ENCODE assay signal across 8 mouse cellular contexts in genomic region chr4:54947056-54947990, GRCm38 (mm10). TPM values are rescaled to one million over a fixed set of nuclear protein-coding genes. Genes with fewer than 3 reads are reported as not detected.
DNase-seq lines count a peak whose midpoint lies in the region; ATAC-seq and TF ChIP-seq lines count a peak whose summit lies in the region.

No protein-coding gene starts in this region.

- H3K4me3 ChIP-seq in heart, adult 2 months, result peak overlapping the region; percentile 70
- H3K4me3 ChIP-seq in embryonic facial prominence, embryonic 11.5 days (ENCODE audit: low read depth, low read length), result peak overlapping the region; percentile 64
- peak overlapping the region; percentile 69 for H3K4me3 ChIP-seq in limb, embryonic 10.5 days
- peak overlapping the region; percentile 63 for H3K4me3 ChIP-seq in midbrain, postnatal 0 days (ENCODE audit: low read depth, low read length)

- peak; percentile 10 for ATAC-seq in Patski
- peak; percentile 69 for ATAC-seq in embryonic facial prominence, embryonic 11.5 days (replicated peaks; ENCODE audit: insufficient number of reproducible peaks, low FRiP score, low TSS enrichment, low read depth)
- ATAC-seq in midbrain, postnatal 0 days (ENCODE audit: low FRiP score), result peak; percentile 57
- ATAC-seq in monocyte, adult 5-6 weeks (replicated peaks; ENCODE audit: insufficient number of reproducible peaks, low FRiP score, low TSS enrichment, poor library complexity, severe bottlenecking), result no peak

- peak overlapping the region; percentile 56 for H3K27ac ChIP-seq in heart, adult 2 months
- peak overlapping the region; percentile 93 for H3K27ac ChIP-seq in embryonic facial prominence, embryonic 11.5 days (replicated peaks; ENCODE audit: low read depth, low read length)
- peak overlapping the region; percentile 95 for H3K27ac ChIP-seq in limb, embryonic 10.5 days
- peak overlapping the region; percentile 95 for H3K27ac ChIP-seq in midbrain, postnatal 0 days (ENCODE audit: low read depth, low read length)

- TF ChIP-seq EP300 in heart, adult 2 months (IDR thresholded peaks at IDR 0.05; ENCODE audit: insufficient read depth, low read depth, low read length), result no peak

- in situ Hi-C loops in Patski (cut with MboI; ENCODE audit: low pct_unique_long_range_greater_than_20kb), result loop anchor here (5.0 to 10.0 kb wide), 2 partner anchors 295 to 1013 kb away; no protein-coding TSS in a partner anchor

- H3K36me3 ChIP-seq in heart, adult 2 months (ENCODE audit: control insufficient read depth, insufficient read depth, low read length), result no peaks in the 10 kb centered on the region; the same call in 1 of the 2 replicates
- H3K36me3 ChIP-seq in embryonic facial prominence, embryonic 11.5 days (replicated peaks; ENCODE audit: control insufficient read depth, insufficient read depth, low read depth, low read length), result no peaks in the 10 kb centered on the region
- H3K36me3 ChIP-seq in limb, embryonic 10.5 days, result peaks cover 6% of the 10 kb centered on the region
- no peaks in the 10 kb centered on the region for H3K36me3 ChIP-seq in midbrain, postnatal 0 days (ENCODE audit: insufficient read depth, low read length)

- TF ChIP-seq POLR2A in heart, adult 2 months (IDR thresholded peaks at IDR 0.05; ENCODE audit: insufficient read depth, low read depth, low read length), result no peak

- CTCF ChIA-PET in Patski (lab: Charles Lee), result interaction anchor here (0.6 to 1.3 kb wide), 3 partner anchors 592 to 1016 kb away, joined by 3 read pairs; no protein-coding TSS in a partner anchor

- no peaks in the 10 kb centered on the region for H3K27me3 ChIP-seq in heart, adult 2 months (ENCODE audit: control insufficient read depth, insufficient read depth, low read length)
- H3K27me3 ChIP-seq in Patski, result no peaks in the 10 kb centered on the region
- H3K27me3 ChIP-seq in embryonic facial prominence, embryonic 11.5 days (ENCODE audit: control insufficient read depth, insufficient read depth, low read length), result no peaks in the 10 kb centered on the region
- no peaks in the 10 kb centered on the region for H3K27me3 ChIP-seq in limb, embryonic 10.5 days (ENCODE audit: low read depth, poor library complexity, severe bottlenecking)
- no peaks in the 10 kb centered on the region for H3K27me3 ChIP-seq in midbrain, postnatal 0 days (ENCODE audit: insufficient read depth, low read length)

- WGBS in heart, adult 2 months, result under 1% methylated on average over 34 of the region's 35 CpGs
- under 1% methylated on average over 31 of the region's 35 CpGs for WGBS in embryonic facial prominence, embryonic 11.5 days
- under 1% methylated on average over 32 of the region's 35 CpGs for WGBS in limb, embryonic 10.5 days
- under 1% methylated on average over 31 of the region's 35 CpGs for WGBS in midbrain, postnatal 0 days

- H3K79me2 ChIP-seq in heart, adult 2 months (replicated peaks; ENCODE audit: control insufficient read depth, insufficient read depth, low read length), result no peaks in the 10 kb centered on the region

- no peaks in the 10 kb centered on the region for H3K9me3 ChIP-seq in embryonic facial prominence, embryonic 11.5 days (replicated peaks; ENCODE audit: control insufficient read depth, low read length)
- H3K9me3 ChIP-seq in limb, embryonic 10.5 days (replicated peaks), result no peaks in the 10 kb centered on the region
- no peaks in the 10 kb centered on the region for H3K9me3 ChIP-seq in midbrain, postnatal 0 days (ENCODE audit: low read length)

- DNase-seq in heart, adult 2 months, result peak; percentile 24 to 58
- DNase-seq in heart, postnatal 25 days (ENCODE audit: low spot score), result no peak
- no peak for DNase-seq in Patski (ENCODE audit: low read depth, low spot score)
- peak; percentile 86 for DNase-seq in embryonic facial prominence, embryonic 11.5 days (ENCODE audit: low spot score)
- peak; percentile 38 for DNase-seq in heart, postnatal 4 days
- peak; percentile 84 for DNase-seq in limb, embryonic 10.5 days (ENCODE audit: low spot score)
- peak; percentile 78 for DNase-seq in midbrain, postnatal 0 days (ENCODE audit: low spot score)

- intact Hi-C loops in heart, adult 2 months (cut with DNase I), result loop anchor here (2.0 to 10.0 kb wide), 4 partner anchors 19 to 277 kb away; no protein-coding TSS in a partner anchor
- intact Hi-C loops in heart, postnatal 25 days (cut with DNase I), result loop anchor here (2.0 to 10.0 kb wide), 3 partner anchors 55 to 1023 kb away; no protein-coding TSS in a partner anchor

- H3K4me1 ChIP-seq in heart, adult 2 months (ENCODE audit: control insufficient read depth, insufficient read depth, low read length), result peaks cover 3% of the 10 kb centered on the region; the same call in 1 of the 2 replicates
- no peaks in the 10 kb centered on the region for H3K4me1 ChIP-seq in embryonic facial prominence, embryonic 11.5 days (ENCODE audit: control insufficient read depth, insufficient read depth, low read length)
- H3K4me1 ChIP-seq in limb, embryonic 10.5 days, result peaks cover 27% of the 10 kb centered on the region
- peaks cover 12% of the 10 kb centered on the region; the same call in 1 of the 2 replicates for H3K4me1 ChIP-seq in midbrain, postnatal 0 days (ENCODE audit: insufficient read depth, low read length)

- POLR2A ChIA-PET in Patski (lab: Charles Lee), result interaction anchor here (0.6 to 0.8 kb wide), 7 partner anchors 77 to 997 kb away, joined by 3 to 6 read pairs (median 3); no protein-coding TSS in a partner anchor

- H3K4me2 ChIP-seq in embryonic facial prominence, embryonic 11.5 days (ENCODE audit: low read depth, low read length), result peak overlapping the region; percentile 69
- peak overlapping the region; percentile 88 for H3K4me2 ChIP-seq in midbrain, postnatal 0 days (ENCODE audit: low read depth, low read length, poor library complexity, severe bottlenecking)

- peak overlapping the region; percentile 66 for H3K9ac ChIP-seq in heart, adult 2 months (ENCODE audit: low read depth, low read length)
- peak overlapping the region; percentile 82 for H3K9ac ChIP-seq in embryonic facial prominence, embryonic 11.5 days (replicated peaks; ENCODE audit: low read length)
- H3K9ac ChIP-seq in midbrain, postnatal 0 days (replicated peaks; ENCODE audit: low read length, poor library complexity, severe bottlenecking), result peak overlapping the region; percentile 73

- TF ChIP-seq CTCF in heart, adult 2 months (IDR thresholded peaks at IDR 0.05), result peak; percentile 34
- peak; percentile 54 for TF ChIP-seq CTCF in Patski (IDR thresholded peaks at IDR 0.05)
- TF ChIP-seq CTCF in midbrain, postnatal 0 days (IDR thresholded peaks at IDR 0.05), result peak; percentile 65

RNA-seq across cellular contexts. Expression of gene Zfp462, which starts 2.5 kb away (rescaled TPM):
- 1 to 10 TPM; 7.5 to 7.6 TPM for total RNA-seq in heart, adult 2 months (2021)
- 5.0 and 5.4 TPM in 2 replicates for polyA plus RNA-seq in heart, adult 2 months (2012; rRNA removed)
- 10 to 100 TPM in 1 of 2 experiments, 1 to 10 TPM in 1; 6.1 to 10.5 TPM for total RNA-seq in heart, postnatal 25 days (2021)
- polyA plus RNA-seq in Patski (2021), result 22.6 TPM
- polyA plus RNA-seq in embryonic facial prominence, embryonic 11.5 days (2014; fragmentation: Nextera tagmentation; extraction: Ambion mirVana), result 15.4 and 16.9 TPM in 2 replicates
- total RNA-seq in heart, postnatal 4 days (2021), result 10 to 100 TPM; 21.0 to 25.6 TPM
- 9.8 and 10.3 TPM in 2 replicates for polyA plus RNA-seq in limb, embryonic 10.5 days (2016; fragmentation: Nextera tagmentation; extraction: Ambion mirVana)
- 51.5 and 55.2 TPM in 2 replicates for total RNA-seq in midbrain, postnatal 0 days (2014; rRNA removed)
- polyA plus RNA-seq in midbrain, postnatal 0 days (2015; fragmentation: Nextera tagmentation; extraction: Ambion mirVana), result 6.2 and 9.1 TPM in 2 replicates
- not detected in 3 replicates for total RNA-seq in monocyte, adult 5-6 weeks (2017)

Comparison
In these comparisons a context has a peak if more than half of its experiments do, and no peak if none do; other contexts are left out.
1. DNase-seq: peak in heart, adult 2 months (2 of 2), embryonic facial prominence, embryonic 11.5 days (single experiment), heart, postnatal 4 days (single experiment), limb, embryonic 10.5 days (single experiment) and midbrain, postnatal 0 days (single experiment); none in heart, postnatal 25 days (single experiment) and Patski (single experiment).
2. Peak in every context shown above with its lines, with median percentiles within 50 percentile points of each other: H3K27ac ChIP-seq, H3K4me3 ChIP-seq, H3K9ac ChIP-seq and CTCF ChIP-seq.